Mouse (Mus musculus): ENCODE data around the gene Zfand2a. TPM values are rescaled to one million over a fixed set of nuclear protein-coding genes. Genes with fewer than 3 reads are reported as not detected.

The Zfand2a gene
- polyA plus RNA-seq (2016; fragmentation: Nextera tagmentation; extraction: Ambion mirVana), result 10.7 and 12.6 TPM in 2 replicates

DNA sequence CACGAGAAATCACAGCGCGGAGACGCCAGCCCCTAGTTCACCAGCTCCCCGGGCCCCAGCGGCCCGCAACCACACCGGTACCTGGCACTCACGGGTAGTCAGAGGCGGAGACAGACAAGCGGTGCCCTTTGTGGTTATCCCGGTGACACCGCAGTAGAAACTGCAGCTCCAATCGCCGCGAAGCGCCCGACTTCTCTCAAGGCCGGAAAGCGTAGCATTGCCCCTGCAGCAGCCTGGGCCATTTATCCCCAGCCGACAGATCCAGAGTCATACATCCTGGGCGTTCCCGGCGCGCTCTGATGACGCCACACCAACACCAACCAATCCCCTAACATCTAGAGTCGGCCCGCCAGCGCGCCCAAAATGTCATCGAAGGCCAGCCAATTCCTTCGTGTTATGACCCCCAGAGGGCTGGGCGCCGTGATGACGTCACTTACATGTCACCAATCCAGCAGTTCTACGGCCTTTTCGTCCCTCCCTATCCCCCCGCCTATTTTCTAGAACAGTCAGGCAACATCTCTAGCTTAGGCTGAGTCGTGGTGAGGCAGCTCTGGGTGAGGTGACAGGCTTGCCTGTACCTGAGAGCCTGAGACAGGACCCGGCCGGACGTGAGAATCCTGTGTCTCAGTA lies at the start of gene Zfand2a:
Zfand2a (minus strand) TSS at position 365 of the 630 bp plus-strand sequence.
- H3K4me1 ChIP-seq, result peaks cover 16% of the 10 kb centered on the region
- H3K27me3 ChIP-seq (ENCODE audit: insufficient read depth, poor library complexity, severe bottlenecking), result no peaks in the 10 kb centered on the region
- under 1% methylated on average over 42 of the region's 42 CpGs for WGBS
- peak within 1 kb of the TSS; percentile 93 for H3K27ac ChIP-seq
- no peaks in the 10 kb centered on the region for H3K9me3 ChIP-seq
- H3K36me3 ChIP-seq, result peaks cover 31% of the 10 kb centered on the region
- H3K4me3 ChIP-seq, result peak within 1 kb of the TSS; percentile 94
- peak; percentile 100 for DNase-seq (ENCODE audit: low spot score)

DNA sequence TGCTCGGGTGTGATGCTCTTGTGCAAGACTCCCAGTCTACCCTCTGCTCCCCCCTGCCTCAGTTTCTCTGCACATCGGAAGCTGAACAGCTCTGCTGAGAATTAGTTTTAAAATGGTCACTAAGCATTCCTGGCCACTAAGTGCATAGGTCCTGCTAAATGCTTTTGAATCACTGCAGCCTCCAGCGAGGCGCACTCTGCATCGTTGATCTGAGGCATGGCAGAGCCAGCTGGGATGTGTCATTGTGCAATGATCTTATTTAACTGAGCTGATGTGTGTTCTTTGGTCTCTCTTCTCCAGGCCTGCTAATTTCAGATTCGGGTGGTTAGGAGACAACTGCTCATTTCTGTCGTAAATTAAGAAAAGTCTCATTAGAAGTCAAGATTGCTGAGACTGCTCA lies 44.5 kb upstream of the Zfand2a start:
- H3K36me3 ChIP-seq, result no peaks in the 10 kb centered on the region
- no peaks in the 10 kb centered on the region for H3K9me3 ChIP-seq
- no peak overlapping the region for H3K27ac ChIP-seq
- WGBS, result 67% methylated on average over 7 of the region's 7 CpGs
- peaks cover 73% of the 10 kb centered on the region for H3K27me3 ChIP-seq (ENCODE audit: insufficient read depth, poor library complexity, severe bottlenecking)
- no peaks in the 10 kb centered on the region for H3K4me1 ChIP-seq
- DNase-seq (ENCODE audit: low spot score), result no peak
- H3K4me3 ChIP-seq, result no peak overlapping the region

DNA sequence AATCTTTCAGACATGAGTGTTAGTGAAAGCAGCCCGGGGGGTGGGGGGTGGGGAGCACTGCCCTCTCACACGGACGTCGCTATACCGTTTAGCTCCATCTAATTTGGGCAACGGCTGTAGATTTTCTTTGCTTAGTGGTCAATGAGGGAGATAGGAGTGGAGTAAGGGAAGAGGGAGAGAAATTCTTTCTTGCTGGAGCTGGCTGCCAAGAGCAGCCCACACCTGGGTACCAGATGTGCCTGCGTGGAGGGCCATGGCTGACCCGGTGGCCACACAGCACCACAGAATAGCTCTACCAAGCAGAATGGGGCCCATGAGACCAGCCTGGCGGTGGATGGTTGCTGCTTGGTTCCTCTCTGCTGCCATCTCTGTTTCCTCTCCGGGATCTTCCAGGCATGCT lies 37.6 kb upstream of the Zfand2a start:
- Histone ChIP-seq H3K9me3 (no peaks in the 10 kb centered on the region), H3K36me3 (no peaks in the 10 kb centered on the region), H3K27ac (no peak overlapping the region), H3K4me1 (peaks cover 5% of the 10 kb centered on the region; the same call in 1 of the 2 replicates), H3K4me3 (no peak overlapping the region), H3K27me3 (ENCODE audit: insufficient read depth, poor library complexity, severe bottlenecking) (peaks cover 51% of the 10 kb centered on the region)
- DNase-seq (ENCODE audit: low spot score), result no peak
- WGBS, result 69% methylated on average over 10 of the region's 10 CpGs

DNA sequence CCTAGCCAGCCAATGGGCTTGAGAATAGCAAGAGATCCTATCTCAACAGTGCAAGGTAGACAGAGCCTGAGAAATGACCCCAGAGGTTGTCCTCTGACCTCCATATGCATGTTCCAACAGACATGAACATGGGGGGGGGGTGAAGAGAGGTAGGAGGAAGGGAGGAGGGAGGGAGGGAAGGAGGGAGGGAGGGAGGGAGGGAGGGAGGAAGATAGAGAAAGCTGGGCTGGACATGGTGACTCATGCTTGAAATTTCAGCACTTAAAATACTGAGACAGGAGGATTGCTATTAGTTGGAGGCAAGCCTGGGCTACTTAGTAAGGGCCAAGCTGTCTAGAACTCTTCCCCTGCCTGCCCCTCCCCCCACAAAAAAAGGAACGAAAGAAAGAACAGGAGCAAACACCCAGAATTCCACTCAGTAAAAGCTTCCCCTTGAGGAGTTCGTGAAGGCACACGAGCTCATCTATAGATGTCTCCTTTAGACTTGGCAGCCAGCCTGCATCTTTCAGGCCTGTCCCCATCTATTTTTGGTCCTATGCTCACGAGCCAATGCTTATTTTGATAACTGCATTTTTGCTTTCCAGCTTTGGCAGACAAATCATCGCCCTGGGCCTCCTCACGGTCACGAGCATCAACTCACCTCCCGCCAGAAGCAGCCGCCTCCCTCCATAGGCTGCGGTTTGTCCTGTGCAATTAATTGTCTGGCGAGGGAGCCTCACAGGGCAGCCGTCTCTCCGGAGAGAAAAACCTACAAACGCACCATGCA lies 35.9 kb upstream of the Zfand2a start:
- WGBS, result 49% methylated on average over 14 of the region's 14 CpGs
- 0 out of 2 replicates have a peak overlapping the region, but pooled peaks have one; percentile 16 for H3K27ac ChIP-seq
- no peak overlapping the region for H3K4me3 ChIP-seq

DNA sequence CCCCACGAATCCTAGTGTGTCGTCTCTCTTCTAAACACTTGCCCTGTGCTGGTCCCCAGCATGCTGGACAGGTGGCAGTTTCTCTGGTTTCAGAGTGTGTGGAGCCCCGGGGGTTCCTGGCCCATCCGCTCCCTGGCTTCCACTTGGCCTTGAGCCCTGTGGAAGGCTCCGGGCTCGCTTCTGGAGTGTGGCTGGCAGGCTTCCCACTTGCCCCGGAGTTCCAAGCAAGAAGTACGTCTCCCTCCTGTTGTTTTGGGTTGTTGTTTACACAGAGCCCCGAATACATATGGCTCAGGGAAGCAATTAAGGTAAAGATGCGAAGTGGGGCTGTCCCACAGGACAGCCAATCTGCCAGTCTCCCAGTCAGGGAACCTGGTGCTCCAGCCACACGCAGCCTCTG lies 31.9 kb upstream of the Zfand2a start:
- no peaks in the 10 kb centered on the region for H3K9me3 ChIP-seq
- 41% methylated on average over 11 of the region's 11 CpGs for WGBS
- H3K27me3 ChIP-seq (ENCODE audit: insufficient read depth, poor library complexity, severe bottlenecking), result peaks cover 46% of the 10 kb centered on the region
- no peak for DNase-seq (ENCODE audit: low spot score)
- H3K27ac ChIP-seq, result no peak overlapping the region
- H3K4me3 ChIP-seq, result no peak overlapping the region
- peaks cover 5% of the 10 kb centered on the region; the same call in 1 of the 2 replicates for H3K4me1 ChIP-seq
- no peaks in the 10 kb centered on the region for H3K36me3 ChIP-seq

More for the DNA sequence above, 35.9 kb upstream of the Zfand2a start:
- Histone ChIP-seq H3K36me3 (no peaks in the 10 kb centered on the region), H3K9me3 (no peaks in the 10 kb centered on the region), H3K4me1 (peaks cover 5% of the 10 kb centered on the region; the same call in 1 of the 2 replicates), H3K27me3 (ENCODE audit: insufficient read depth, poor library complexity, severe bottlenecking) (peaks cover 59% of the 10 kb centered on the region)
- no peak for DNase-seq (ENCODE audit: low spot score)

DNA sequence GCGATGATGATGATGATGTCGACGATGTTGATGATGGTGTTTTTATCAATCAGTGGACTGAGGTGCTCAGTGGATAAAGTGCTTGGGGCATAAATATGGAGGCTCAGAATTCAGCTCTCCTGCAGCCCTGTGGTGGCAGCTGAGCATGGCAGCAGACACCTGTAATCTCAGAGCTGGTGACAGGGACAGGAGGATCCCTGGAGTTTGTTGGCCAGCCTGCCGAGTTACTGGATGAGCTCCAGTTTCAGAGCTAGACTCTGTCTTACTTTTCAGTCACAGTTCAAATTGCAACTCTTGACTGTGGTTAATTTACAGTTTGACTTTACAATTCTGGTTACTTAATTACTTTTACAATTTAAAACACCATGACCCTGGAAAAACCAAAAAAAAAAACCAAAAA lies 27.9 kb upstream of the Zfand2a start:
- WGBS, result 83% methylated on average over 4 of the region's 4 CpGs

DNA sequence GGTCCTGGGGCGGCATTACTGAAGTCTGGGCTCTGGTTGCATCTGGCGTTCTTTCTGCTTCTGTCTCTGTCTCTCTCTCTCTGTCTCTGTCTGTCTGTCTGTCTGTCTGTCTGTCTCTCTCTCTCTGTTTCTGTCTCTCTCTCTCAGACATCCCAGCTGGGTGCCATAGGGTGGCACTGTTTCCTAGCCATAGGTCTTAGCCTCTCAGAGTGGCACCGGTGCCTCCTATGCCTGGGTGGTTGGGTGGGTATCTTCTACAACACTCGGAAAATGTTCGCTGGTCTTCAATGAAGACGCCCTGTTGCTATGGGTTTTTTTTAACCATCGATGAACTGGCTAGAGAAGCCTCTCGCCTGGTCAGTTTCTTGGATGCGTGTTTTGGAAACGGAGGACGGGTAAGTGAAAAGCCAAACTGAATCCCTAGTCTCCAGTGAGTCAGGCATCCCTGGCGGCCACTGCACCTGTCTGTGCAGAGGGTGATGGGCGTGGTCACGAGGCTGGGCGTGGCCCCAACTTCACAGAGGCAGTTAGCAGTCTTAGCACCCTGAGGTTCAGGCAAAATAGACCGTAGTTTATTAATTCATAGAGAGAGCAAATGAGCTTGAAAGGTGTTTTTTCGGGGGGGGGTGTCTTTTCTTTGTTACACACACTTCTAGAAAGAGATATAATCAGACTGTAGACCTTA lies 26.5 kb upstream of the Zfand2a start:
- H3K36me3 ChIP-seq, result no peaks in the 10 kb centered on the region
- 20% methylated on average over 17 of the region's 17 CpGs for WGBS
- H3K27me3 ChIP-seq (ENCODE audit: insufficient read depth, poor library complexity, severe bottlenecking), result peaks cover 35% of the 10 kb centered on the region
- DNase-seq (ENCODE audit: low spot score), result no peak
- H3K4me3 ChIP-seq, result no peak overlapping the region
- H3K4me1 ChIP-seq, result no peaks in the 10 kb centered on the region
- H3K27ac ChIP-seq, result no peak overlapping the region
- no peaks in the 10 kb centered on the region for H3K9me3 ChIP-seq

More for the DNA sequence above, 27.9 kb upstream of the Zfand2a start:
- DNase-seq (ENCODE audit: low spot score), result no peak
- H3K4me3 ChIP-seq, result no peak overlapping the region
- H3K9me3 ChIP-seq, result no peaks in the 10 kb centered on the region
- no peaks in the 10 kb centered on the region for H3K36me3 ChIP-seq
- peaks cover 41% of the 10 kb centered on the region for H3K27me3 ChIP-seq (ENCODE audit: insufficient read depth, poor library complexity, severe bottlenecking)
- no peak overlapping the region for H3K27ac ChIP-seq
- no peaks in the 10 kb centered on the region for H3K4me1 ChIP-seq

DNA sequence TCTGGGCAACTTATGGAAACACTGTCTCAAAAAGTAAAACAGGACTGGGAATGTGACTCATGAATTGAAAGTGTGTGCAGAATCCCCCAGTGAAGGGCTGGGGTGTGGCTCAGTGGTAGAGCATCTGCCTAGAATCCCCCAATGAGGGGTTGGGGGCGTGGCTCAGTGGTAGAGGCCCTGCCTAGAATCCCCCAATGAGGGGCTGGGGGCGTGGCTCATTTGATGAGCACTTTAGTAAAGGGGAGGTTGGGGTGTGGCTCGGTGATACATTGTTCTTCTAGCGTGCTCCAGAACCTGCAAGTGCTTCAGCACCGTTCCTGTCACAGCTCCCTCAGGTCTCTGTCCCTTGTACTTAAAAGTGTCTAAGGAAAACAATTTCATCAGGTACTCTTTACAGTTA lies 21.9 kb upstream of the Zfand2a start:
- no peaks in the 10 kb centered on the region for H3K36me3 ChIP-seq
- H3K4me3 ChIP-seq, result no peak overlapping the region
- WGBS, result 16% methylated on average over 5 of the region's 5 CpGs
- no peaks in the 10 kb centered on the region for H3K4me1 ChIP-seq
- H3K9me3 ChIP-seq, result no peaks in the 10 kb centered on the region
- no peak for DNase-seq (ENCODE audit: low spot score)
- H3K27ac ChIP-seq, result no peak overlapping the region
- H3K27me3 ChIP-seq (ENCODE audit: insufficient read depth, poor library complexity, severe bottlenecking), result peaks cover 51% of the 10 kb centered on the region

DNA sequence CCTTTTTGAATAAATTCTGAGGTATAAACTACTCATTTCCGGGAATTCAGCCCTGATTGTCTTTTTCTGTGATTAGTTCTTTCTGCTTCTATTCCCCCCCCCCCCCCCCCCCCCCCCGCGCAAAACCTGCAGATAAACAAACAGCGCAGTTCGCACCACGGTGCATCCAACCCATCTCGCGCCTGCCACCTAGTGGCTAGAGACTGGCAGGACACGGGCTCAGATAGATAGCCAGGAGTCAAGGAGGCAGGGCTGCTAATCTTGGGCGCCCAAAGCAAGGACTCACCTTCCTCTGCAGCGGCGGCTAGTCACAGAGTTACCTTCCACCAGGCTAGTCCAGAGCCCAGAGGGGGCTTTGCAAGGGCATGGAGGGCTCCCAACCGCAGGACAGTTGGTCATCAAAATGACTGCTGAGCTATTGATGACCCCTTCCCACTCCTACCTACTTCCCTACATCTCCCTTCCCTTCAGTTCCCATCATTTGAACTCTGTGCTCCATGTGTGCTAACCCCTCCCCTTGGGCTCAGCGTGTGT lies 20.8 kb upstream of the Zfand2a start:
- H3K27ac ChIP-seq, result no peak overlapping the region
- no peaks in the 10 kb centered on the region for H3K4me1 ChIP-seq
- 5% methylated on average over 10 of the region's 14 CpGs for WGBS
- H3K27me3 ChIP-seq (ENCODE audit: insufficient read depth, poor library complexity, severe bottlenecking), result peaks cover 44% of the 10 kb centered on the region
- no peaks in the 10 kb centered on the region for H3K9me3 ChIP-seq
- H3K36me3 ChIP-seq, result no peaks in the 10 kb centered on the region
- DNase-seq (ENCODE audit: low spot score), result peak; percentile 83
- no peak overlapping the region for H3K4me3 ChIP-seq

DNA sequence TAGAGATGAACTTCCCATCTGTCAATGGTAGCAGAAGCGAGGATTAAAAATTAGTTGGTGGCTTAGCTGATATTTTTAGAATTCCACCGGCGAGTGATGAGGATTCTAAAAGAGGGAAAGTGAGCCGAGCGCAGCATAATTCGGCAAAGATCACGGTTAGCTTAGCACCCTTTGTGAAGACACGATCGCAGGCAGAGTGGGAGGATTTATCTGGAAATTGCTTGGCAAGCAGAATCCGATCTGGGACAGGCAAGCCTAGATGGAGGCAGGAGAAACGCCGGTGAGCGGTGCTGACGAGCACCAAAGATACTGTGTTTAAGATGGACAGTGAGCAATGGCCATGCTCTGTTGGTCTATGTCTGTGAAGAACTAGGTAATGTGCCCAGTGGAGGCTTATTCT lies 17.9 kb upstream of the Zfand2a start:
- no peaks in the 10 kb centered on the region for H3K4me1 ChIP-seq
- no peaks in the 10 kb centered on the region for H3K9me3 ChIP-seq
- DNase-seq (ENCODE audit: low spot score), result no peak
- H3K36me3 ChIP-seq, result no peaks in the 10 kb centered on the region
- H3K27me3 ChIP-seq (ENCODE audit: insufficient read depth, poor library complexity, severe bottlenecking), result peaks cover 50% of the 10 kb centered on the region
- H3K4me3 ChIP-seq, result no peak overlapping the region
- no peak overlapping the region for H3K27ac ChIP-seq
- 80% methylated on average over 14 of the region's 14 CpGs for WGBS

DNA sequence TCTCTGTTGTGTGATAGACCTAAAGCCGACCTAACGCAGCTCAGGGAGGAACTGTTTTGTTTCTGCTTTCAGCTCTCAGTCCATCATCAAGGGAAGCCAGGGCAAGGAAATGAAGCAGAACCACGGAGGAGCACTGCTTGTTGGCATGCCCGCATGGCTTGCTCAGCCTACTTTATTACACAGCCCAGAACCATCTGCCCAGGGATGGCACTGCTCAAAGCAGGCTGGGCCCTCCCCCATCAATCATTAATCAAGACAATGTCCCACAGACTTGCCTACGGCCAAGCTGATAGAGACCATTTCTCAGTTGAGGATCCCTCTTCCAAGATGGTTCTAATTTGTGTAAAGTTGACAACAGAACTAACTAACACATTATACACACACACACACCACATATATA lies 14.4 kb upstream of the Zfand2a start:
- H3K9me3 ChIP-seq, result no peaks in the 10 kb centered on the region
- no peak for DNase-seq (ENCODE audit: low spot score)
- no peak overlapping the region for H3K4me3 ChIP-seq
- H3K36me3 ChIP-seq, result no peaks in the 10 kb centered on the region
- H3K27me3 ChIP-seq (ENCODE audit: insufficient read depth, poor library complexity, severe bottlenecking), result peaks cover 54% of the 10 kb centered on the region
- H3K4me1 ChIP-seq, result peaks cover 7% of the 10 kb centered on the region
- H3K27ac ChIP-seq, result no peak overlapping the region
- 40% methylated on average over 5 of the region's 5 CpGs for WGBS

DNA sequence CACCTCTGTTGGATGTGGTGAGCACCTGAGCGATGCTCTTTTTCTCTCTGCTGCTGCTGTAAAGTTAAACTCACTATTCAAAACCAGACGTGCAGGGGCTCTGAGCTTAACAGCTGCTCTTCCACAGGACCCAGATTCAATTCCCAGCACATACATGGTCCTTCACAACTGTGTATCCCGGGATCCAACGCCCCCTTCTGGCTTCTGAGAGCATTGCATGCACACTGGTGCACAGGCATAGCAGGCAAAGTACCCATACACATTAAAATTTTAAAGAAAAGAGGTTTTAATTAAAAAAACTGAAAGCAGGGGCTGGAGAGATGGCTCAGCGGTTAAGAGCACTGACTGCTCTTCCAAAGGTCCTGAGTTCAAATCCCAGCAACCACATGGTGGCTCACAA lies 12.6 kb upstream of the Zfand2a start:
- Histone ChIP-seq H3K4me1 (peaks cover 7% of the 10 kb centered on the region), H3K27me3 (ENCODE audit: insufficient read depth, poor library complexity, severe bottlenecking) (peaks cover 54% of the 10 kb centered on the region), H3K4me3 (no peak overlapping the region), H3K36me3 (no peaks in the 10 kb centered on the region), H3K9me3 (no peaks in the 10 kb centered on the region), H3K27ac (no peak overlapping the region)
- WGBS, result 49% methylated on average over 5 of the region's 5 CpGs
- DNase-seq (ENCODE audit: low spot score), result no peak

Data from heart, embryonic 10.5 days (tissue).